Mouse (Mus musculus) retina, postnatal 7 days (tissue): Measurements from ENCODE around the gene Dnah2.
"Not testable (repeated sequence)": the region's sequence is repeated elsewhere in the genome, so short reads cannot be mapped to it uniquely, and the experiment has no call there.

Experiments used
- DNase-seq: peaks from one replicate; pipeline ENCODE4 v3.0.0-alpha.2; 2012; ENCODE audit warnings: low read depth, low spot score

Dnah2 gene

GRCm38 (mm10) chr11:69394591-69395167, 154.2 kb downstream of the Dnah2 start:
- not testable (repeated sequence) for DNase-seq

- DNase-seq: peak; percentile 71
Observed at GRCm38 (mm10) chr11:69390400-69391034, 158.4 kb downstream of the Dnah2 start.

- DNase-seq: no peak
Observed at GRCm38 (mm10) chr11:69389531-69390399, 159.1 kb downstream of the Dnah2 start.

GRCm38 (mm10) chr11:69388680-69389079, 160.2 kb downstream of the Dnah2 start:
- DNase-seq: no peak

GRCm38 (mm10) chr11:69386758-69387157, 162.2 kb downstream of the Dnah2 start:
- no peak for DNase-seq

- DNase-seq: no peak
Observed at GRCm38 (mm10) chr11:69384979-69385378, 163.9 kb downstream of the Dnah2 start.

- DNase-seq: no peak
Observed at GRCm38 (mm10) chr11:69382478-69383105, 166.3 kb downstream of the Dnah2 start.

- DNase-seq: no peak
Observed at GRCm38 (mm10) chr11:69381356-69381755, 167.6 kb downstream of the Dnah2 start.

- DNase-seq: no peak
Observed at GRCm38 (mm10) chr11:69379600-69379999, 169.3 kb downstream of the Dnah2 start.

- DNase-seq: no peak
Observed at GRCm38 (mm10) chr11:69377766-69378165, 171.1 kb downstream of the Dnah2 start.

GRCm38 (mm10) chr11:69375646-69376045, 173.3 kb downstream of the Dnah2 start:
- no peak for DNase-seq

- no peak for DNase-seq
Observed at GRCm38 (mm10) chr11:69373223-69373965, 175.5 kb downstream of the Dnah2 start.

GRCm38 (mm10) chr11:69372780-69373170, 176.1 kb downstream of the Dnah2 start:
- DNase-seq: no peak

- DNase-seq: no peak
Observed at GRCm38 (mm10) chr11:69372056-69372779, 176.7 kb downstream of the Dnah2 start.

- no peak for DNase-seq
Observed at GRCm38 (mm10) chr11:69371601-69372000, 177.3 kb downstream of the Dnah2 start.

GRCm38 (mm10) chr11:69370817-69371215, 178.1 kb downstream of the Dnah2 start:
- DNase-seq: no peak
